Mouse (Mus musculus) layer of hippocampus, adult 11-12 months (tissue): ENCODE results near the gene Olfr525.

Experiments used
- DNase-seq: peaks from one replicate; pipeline ENCODE4 v3.0.0; 2022; ENCODE audit warnings: low spot score

Gene Olfr525

DNA sequence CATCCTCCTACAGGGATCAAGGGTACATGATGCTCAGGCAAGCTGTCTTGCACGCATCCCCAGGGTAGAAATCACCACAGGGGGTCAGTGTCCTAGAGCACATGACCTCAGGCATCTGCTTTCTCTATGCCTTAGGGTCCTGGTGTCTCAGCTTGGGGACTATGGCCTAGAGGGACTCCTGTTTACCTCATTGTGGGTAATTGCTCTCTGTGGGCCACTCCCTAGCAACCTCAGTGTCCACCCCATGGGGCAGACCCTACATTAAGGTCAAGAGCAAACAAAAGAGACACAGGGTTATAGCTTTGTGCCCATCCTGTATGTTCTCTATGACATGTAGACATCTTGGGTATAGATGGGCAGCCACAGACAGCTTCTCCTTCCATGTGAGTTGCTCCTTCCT is at the start of gene Olfr525:
Gene Olfr525 (plus strand): TSS at position 301 of the 400 bp plus-strand sequence.
- no peak for DNase-seq

DNA sequence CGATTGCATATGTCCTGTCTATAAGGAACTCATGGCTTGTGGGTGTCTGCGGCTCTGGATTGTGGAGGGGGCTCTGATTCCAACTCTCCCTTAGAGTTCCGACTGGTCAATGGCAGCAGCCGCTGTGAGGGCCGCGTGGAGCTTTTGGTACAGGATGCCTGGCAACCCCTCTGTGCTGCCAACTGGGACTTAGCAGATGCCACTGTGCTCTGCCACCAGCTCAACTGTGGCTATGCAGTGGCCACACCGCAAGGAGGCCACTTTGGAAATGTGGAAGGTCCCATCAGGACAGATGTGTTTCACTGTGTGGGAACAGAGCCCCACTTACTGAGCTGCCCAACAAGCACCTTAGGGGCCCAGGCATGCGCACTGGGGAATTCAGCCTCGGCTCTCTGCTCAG is 24.9 kb upstream of the Olfr525 start:
- DNase-seq: no peak

DNA sequence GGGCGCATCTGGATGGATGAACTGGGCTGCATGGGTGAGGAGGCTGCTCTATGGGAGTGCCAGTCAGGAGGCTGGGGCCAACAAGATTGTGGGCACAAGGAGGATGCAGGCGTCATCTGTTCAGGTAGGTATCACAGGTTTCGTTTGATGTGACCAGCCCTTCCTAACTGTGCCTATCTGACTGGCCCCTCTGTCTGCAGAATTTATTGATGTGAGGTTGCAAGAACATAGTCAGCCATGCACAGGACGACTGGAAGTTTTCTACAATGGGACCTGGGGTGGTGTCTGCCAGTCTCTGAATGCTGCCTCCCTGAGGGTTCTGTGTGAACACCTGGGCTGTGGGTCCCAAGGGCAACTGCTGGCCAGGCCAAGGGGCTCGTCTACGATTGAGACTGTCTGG is 23.8 kb upstream of the Olfr525 start:
- DNase-seq: no peak

DNA sequence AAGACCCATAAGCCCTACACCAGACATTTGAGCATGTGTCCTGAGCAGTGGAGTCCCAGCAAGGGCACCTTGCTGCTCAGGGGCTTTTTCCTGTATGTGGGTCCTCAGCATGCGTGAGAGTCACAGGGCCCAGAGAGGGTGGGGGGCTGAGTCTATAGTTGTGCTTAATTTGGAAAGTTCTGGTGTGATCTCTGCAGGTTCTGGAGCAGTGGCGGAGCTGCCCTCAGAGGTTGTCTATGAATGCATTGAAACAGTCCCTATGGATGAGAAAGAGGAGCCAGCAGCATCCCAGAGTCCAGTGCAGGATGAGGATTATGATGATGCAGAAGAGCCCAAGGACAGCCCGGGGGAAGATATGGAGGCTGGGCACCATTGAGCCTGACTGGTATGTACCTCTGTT is 21.2 kb upstream of the Olfr525 start:
- no peak for DNase-seq

DNA sequence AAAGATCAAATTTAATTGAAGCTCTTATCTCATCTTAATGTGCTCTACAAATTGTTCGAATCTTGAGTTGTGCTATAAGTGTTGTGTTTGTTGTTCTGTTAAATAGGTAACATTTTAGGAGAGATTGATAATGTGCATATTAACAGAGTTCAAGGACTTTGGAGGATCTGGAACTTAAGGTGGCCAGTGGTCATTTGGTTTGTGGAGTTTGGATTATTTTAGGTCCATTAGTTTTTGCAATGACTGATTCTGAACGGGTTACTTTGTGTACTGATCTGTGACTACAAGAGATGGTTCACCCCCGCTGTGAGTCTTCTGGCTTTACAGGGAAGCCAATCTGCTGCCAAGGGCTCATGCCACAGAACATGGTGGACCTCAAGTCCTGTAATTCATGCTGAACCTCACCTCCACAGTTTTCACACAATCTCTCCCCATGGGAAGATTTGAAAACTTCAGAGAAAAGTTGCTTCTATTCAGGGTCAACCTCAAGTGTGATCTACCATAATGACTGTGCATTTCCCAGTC is 735 bp upstream of the Olfr525 start:
- no peak for DNase-seq

DNA sequence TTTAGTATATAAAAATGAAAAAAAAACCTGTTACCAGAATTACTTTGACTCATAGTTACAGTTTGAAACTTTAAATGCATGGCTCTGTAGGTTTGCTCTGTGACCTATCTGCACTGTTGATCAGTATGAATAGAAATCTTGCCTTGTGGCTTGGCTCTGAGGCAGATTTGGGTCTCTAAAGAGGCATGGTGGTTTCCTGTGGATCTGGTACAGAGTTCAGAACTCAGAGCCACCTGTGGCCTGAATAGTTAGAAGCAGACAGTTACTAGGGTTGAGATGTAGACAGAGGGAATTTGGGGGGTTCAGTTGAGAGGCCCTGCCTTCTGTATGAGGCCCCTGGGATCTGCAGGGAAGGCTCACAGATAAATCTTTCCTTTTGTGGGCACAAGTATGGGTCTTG is 477 bp downstream of the Olfr525 start:
- DNase-seq: no peak

DNA sequence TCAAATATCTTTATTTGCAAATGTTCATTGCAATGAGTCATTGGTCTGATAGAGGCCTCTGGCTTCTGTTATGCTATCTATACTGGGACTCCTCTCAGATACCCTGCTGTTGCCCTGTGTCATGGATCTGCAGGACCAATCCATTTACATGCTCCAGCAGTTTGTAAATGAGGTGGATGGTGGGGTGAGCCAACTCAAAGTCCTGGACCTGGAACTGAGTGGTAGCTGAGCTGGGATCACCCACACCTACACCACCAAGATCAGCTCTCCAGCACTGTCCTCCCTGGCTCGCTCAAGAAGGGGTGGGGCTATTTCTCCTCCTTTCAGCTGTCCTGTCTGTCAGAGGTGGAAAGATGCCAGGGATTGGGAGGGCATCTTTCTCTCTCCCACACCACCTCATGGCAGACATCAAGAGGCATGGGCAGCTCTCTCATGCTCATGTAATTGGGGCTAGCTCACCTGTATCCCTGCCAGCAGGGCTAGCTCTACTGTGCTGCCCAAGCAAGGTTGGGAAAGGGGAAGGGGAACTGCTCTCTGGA is 9.2 kb downstream of the Olfr525 start:
- DNase-seq: no peak

DNA sequence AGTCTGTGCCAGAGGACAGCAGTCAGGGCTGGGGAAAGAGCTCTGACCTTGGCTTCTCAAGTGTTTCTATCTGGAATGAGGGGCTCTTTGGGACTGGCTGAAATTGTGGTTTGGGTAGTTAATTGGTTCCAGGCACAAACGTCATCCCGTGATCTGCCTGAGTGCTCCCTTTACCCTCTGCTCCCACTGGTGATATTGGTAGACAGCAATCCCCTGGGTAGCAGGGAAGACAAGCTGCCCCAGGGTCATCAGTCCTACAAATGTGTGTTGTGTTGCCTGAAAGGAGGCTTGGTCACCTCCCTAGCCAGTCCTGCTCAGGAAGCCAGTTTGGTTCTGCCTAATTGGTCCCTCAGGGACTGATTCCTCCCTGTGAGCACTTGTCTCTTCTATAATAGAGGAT is 13.1 kb downstream of the Olfr525 start, which contains the start of gene Olfr527:
Gene Olfr527 (plus strand): TSS at position 301 of the 400 bp plus-strand sequence.
- no peak for DNase-seq

DNA sequence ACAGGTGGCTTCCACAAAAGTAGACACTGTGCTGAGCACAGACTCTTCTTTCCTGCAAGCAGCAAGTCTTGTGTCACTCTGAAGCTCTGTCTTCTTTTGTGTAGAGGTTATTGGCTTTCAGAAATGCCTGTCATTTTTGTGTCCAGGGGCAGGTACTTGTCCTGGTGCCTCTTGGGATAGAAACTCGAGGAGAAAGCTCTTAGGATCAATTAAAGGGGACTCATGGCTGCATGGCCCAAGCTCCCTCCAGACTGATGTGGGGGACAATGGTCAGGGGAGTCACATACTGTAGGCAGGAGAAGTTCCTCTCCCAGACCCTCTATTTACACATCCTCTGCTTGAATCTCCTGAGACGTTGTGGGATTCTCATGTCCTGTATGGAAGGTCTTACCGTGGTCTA is 40.9 kb downstream of the Olfr525 start, which contains the start of gene Olfr60:
Gene Olfr60 (minus strand): TSS at position 101 of the 400 bp plus-strand sequence.
- no peak for DNase-seq

DNA sequence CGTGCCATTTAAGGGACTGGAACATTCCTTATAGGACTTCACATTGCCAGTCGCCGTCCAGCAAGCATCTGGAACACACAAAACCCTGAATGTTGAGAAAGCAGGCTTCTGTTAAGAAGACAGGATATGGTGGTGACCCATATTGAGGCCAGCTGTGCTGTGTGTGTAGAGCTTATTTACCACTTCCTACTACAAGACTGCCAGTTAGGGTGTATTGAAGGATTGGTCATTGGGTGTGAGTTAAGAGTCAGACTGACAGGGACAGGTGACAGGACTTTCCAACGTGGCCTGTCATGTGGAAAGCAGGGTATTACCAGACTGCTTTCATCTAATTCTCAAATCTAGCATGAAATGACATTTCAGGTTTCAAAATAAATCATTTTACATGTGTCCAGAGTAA is 53.6 kb downstream of the Olfr525 start:
- DNase-seq: no peak

DNA sequence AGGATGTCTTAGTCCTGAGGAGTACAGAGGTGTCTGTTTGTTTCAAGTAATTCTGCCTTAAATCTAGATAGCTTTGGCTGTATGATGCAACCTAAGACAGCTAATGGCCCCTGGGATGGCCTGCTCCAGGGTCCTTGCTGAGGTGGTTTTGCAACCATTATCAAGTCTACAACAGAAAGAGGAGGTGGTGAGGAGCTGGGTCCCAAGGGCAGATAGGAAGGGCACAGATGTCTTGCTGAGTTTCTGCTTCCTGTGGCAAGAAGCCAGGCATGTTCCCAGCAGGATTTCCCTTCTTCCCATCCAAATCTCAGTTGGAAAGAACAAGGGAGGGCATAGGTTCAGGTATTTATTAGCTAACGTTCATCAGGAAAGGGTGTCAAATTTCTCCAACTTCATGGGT is 55.6 kb downstream of the Olfr525 start, which contains the start of gene Olfr530:
Gene Olfr530 (minus strand): TSS at position 101 of the 400 bp plus-strand sequence.
- no peak for DNase-seq

DNA sequence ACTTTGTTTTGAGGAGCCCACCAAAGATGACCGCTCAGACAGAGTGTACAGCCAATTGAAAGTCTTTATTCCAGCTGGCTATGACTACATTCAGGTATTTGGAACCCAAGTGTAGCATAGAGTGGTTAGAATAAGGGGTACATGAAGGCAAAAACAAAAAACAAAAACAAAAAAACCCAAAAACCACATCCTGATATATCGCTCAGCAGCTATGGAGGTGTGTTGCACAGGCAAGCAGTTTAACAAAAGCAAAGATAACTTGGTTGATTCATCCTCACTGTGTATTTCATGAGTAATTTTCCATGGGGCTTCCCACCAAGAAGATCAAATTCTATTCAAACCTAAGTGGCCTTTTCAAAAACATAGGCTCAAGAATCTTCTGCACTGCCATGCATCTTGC is 56.3 kb downstream of the Olfr525 start:
- DNase-seq: no peak
